Mouse (Mus musculus) liver, adult 2 months (tissue): ENCODE measurements around the gene Crebl2. TPM values are rescaled to one million over a fixed set of nuclear protein-coding genes. Genes with fewer than 3 reads are reported as not detected.
A peak's percentile ranks its signal among the peaks of the same experiment; 100 is the strongest.

ENCODE experiments used
- DNase-seq: peaks from one replicate; pipeline ENCODE4 v3.0.0-alpha.2; 2011; ENCODE audit warnings: low read depth, low spot score; ENCODE audit errors: extremely low read depth
- H3K27ac ChIP-seq: fragments of 200-500 bp; replicated peaks from 2 replicates; pipeline ENCODE4 v1.5.1; 2012; ENCODE audit warnings: low read depth, mild to moderate bottlenecking, control low read depth, inconsistent platforms, low read length; ENCODE audit not compliant: insufficient read depth
- H3K27me3 ChIP-seq: fragments of 200-500 bp; 2 replicates; pipeline ENCODE4 v1.6.1; 2012; ENCODE audit warnings: mild to moderate bottlenecking, moderate library complexity, low read length, inconsistent platforms; ENCODE audit not compliant: control insufficient read depth, insufficient read depth
- H3K36me3 ChIP-seq: fragments of 200-500 bp; 2 replicates; pipeline ENCODE4 v1.6.1; 2012; ENCODE audit warnings: low read length, inconsistent platforms; ENCODE audit not compliant: control insufficient read depth, insufficient read depth
- H3K4me1 ChIP-seq: fragments of 200-500 bp; 2 replicates; pipeline ENCODE4 v1.6.1; 2011; ENCODE audit warnings: low read length; ENCODE audit not compliant: control insufficient read depth, insufficient read depth
- H3K4me3 ChIP-seq: fragments of 200-500 bp; 2 replicates; pipeline ENCODE4 v1.5.1; 2011; ENCODE audit warnings: low read depth, mild to moderate bottlenecking, control low read depth, low read length, moderate library complexity; ENCODE audit not compliant: insufficient read depth
- H3K79me2 ChIP-seq: fragments of 200-500 bp; 2 replicates; pipeline ENCODE4 v1.6.1; 2012; ENCODE audit warnings: inconsistent platforms, mild to moderate bottlenecking, low read length, moderate library complexity; ENCODE audit not compliant: control insufficient read depth, insufficient read depth
- H3K9ac ChIP-seq: fragments of 200-500 bp; 2 replicates; pipeline ENCODE4 v1.6.1; 2012; ENCODE audit warnings: low read depth, mild to moderate bottlenecking, control low read depth, inconsistent platforms, low read length
- CTCF ChIP-seq: fragments of 200-500 bp; IDR thresholded peaks from 2 replicates; pipeline ENCODE4 v1.5.1; 2011; ENCODE audit warnings: low read depth, low read length, control low read depth
- POLR2A ChIP-seq: fragments of 200-500 bp; IDR thresholded peaks from 2 replicates; pipeline ENCODE4 v1.6.1; 2011; ENCODE audit warnings: low read length, control low read depth; ENCODE audit not compliant: insufficient read depth; ENCODE audit errors: extremely low read depth
- WGBS: fragments of 180-500 bp; shearing (Covaris S2); methylation state at CpG from one replicate; pipeline ENCODE4 v1.1.7; 2018; 5-methylcytosine and 5-hydroxymethylcytosine counted together
- polyA plus RNA-seq: library from polyadenylated mRNA; depleted of rRNA; stranded (reverse); fragments of >200 nt; gene quantifications from 2 replicates; pipeline ENCODE4 v1.2.3, GENCODE M21; 2012
- total RNA-seq: library from RNA; depleted of rRNA; stranded (reverse); fragments of >200 nt; gene quantifications from 2 replicates; pipeline ENCODE4 v1.2.3, GENCODE M21; 2014

Crebl2 gene
- total and polyA plus RNA-seq, 2 experiments: 20.9 to 49.5 TPM

GRCm38 (mm10) chr6:134830776-134831175 is 822 bp downstream of the Crebl2 start:
- Histone ChIP-seq H3K9ac (peak overlapping the region; percentile 86), H3K4me1 (peaks cover 6% of the 10 kb centered on the region; the same call in 1 of the 2 replicates), H3K27me3 (no peaks in the 10 kb centered on the region), H3K4me3 (peak overlapping the region; percentile 72), H3K27ac (peak overlapping the region; percentile 86), H3K79me2 (peaks cover 9% of the 10 kb centered on the region; the same call in 1 of the 2 replicates), H3K36me3 (no peaks in the 10 kb centered on the region; the same call in 1 of the 2 replicates)
- WGBS: under 1% methylated on average over 10 of the region's 10 CpGs
- DNase-seq: peak; percentile 18
- TF ChIP-seq CTCF (no peak), POLR2A (no peak)

GRCm38 (mm10) chr6:134834585-134835251 is 4.8 kb downstream of the Crebl2 start:
- Histone ChIP-seq H3K79me2 (peaks cover 20% of the 10 kb centered on the region; the same call in 1 of the 2 replicates), H3K27ac (no peak overlapping the region), H3K36me3 (peaks cover 6% of the 10 kb centered on the region; the same call in 1 of the 2 replicates), H3K9ac (no peak overlapping the region), H3K27me3 (no peaks in the 10 kb centered on the region), H3K4me3 (no peak overlapping the region), H3K4me1 (peaks cover 3% of the 10 kb centered on the region; the same call in 1 of the 2 replicates)
- no peak for DNase-seq
- no peak for TF ChIP-seq CTCF
- no peak for TF ChIP-seq POLR2A
- 88% methylated on average over 9 of the region's 9 CpGs for WGBS

DNA sequence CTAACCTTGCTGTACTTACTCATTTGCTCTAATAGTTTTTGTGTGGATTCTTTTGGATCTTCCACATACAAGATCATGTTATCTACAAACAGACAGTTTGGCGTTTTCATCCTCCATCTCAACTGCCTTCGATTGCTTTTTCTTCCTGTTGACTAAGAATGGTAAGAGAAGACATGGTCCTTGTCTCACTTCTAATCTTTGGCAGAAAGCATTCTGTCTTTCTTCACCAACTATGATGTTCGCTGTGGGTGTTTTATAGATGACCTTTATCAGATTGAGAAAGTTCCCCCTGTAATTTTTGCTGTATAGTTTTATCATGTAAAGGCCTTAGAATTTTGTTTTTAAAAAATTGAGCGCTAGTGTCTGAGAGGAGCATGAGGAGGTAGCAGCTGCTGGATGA is 8.2 kb downstream of the Crebl2 start:
- no peak overlapping the region for H3K9ac ChIP-seq
- peaks cover 20% of the 10 kb centered on the region; the same call in 1 of the 2 replicates for H3K79me2 ChIP-seq
- no peaks in the 10 kb centered on the region; the same call in 1 of the 2 replicates for H3K4me1 ChIP-seq
- H3K36me3 ChIP-seq: peaks cover 10% of the 10 kb centered on the region; the same call in 1 of the 2 replicates
- 89% methylated on average over 4 of the region's 4 CpGs for WGBS
- TF ChIP-seq CTCF (no peak), POLR2A (no peak)
- H3K4me3 ChIP-seq: no peak overlapping the region
- H3K27me3 ChIP-seq: no peaks in the 10 kb centered on the region
- H3K27ac ChIP-seq: no peak overlapping the region
- DNase-seq: no peak

DNA sequence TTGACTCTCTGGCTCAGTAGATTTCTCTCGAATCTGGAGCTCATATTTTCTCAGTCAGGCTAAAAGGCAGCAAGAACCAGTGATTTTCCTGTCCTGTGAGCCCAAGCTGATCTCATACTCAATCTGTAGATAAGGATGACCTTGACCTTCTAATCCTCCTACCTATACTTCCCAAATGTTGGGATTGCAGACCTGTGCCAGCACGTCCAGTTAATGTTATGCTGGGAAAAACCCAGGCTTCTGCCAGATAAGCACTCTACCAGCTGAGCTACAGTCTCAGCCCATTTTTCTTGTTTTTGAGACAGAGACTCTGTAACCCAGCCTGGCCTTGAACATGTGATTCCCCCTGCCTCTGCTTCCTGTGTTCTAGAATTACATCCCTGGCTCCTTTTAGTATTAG is 10.4 kb downstream of the Crebl2 start:
- Histone ChIP-seq H3K36me3 (peaks cover 11% of the 10 kb centered on the region; the same call in 1 of the 2 replicates), H3K27ac (no peak overlapping the region), H3K9ac (no peak overlapping the region), H3K4me3 (no peak overlapping the region), H3K4me1 (no peaks in the 10 kb centered on the region; the same call in 1 of the 2 replicates), H3K27me3 (no peaks in the 10 kb centered on the region), H3K79me2 (peaks cover 15% of the 10 kb centered on the region; the same call in 1 of the 2 replicates)
- DNase-seq: no peak
- WGBS: 44% methylated on average over 2 of the region's 2 CpGs
- TF ChIP-seq CTCF (no peak), POLR2A (no peak)

- whole genome bisulfite sequencing: 83% methylated on average over 4 of the region's 4 CpGs
These were observed 15.8 kb downstream of the Crebl2 start for GRCm38 (mm10) chr6:134845726-134846125.

DNA sequence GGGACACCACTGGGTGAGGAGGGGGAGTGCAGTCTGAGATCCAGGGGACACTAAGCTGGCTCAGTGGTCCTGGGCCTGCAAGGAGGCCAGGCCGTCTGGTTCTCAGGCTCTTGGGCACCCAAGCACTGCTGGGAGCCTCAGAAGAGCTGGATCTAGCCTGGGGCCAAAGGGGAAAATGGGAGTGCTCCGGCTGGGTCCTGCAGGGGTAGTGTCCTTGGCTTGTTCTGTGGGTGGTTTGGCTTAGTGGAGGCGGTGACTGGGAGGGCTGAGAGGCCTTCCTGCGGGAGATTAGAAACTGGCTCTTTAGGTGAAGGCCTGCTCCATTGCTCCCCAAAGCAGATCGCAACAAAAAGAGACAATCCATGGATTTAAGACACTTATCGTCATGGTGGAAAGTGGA is 16.4 kb downstream of the Crebl2 start:
- H3K36me3 ChIP-seq: peaks cover 18% of the 10 kb centered on the region
- no peak for DNase-seq
- TF ChIP-seq POLR2A: no peak
- no peak for TF ChIP-seq CTCF
- no peak overlapping the region for H3K4me3 ChIP-seq
- H3K27ac ChIP-seq: no peak overlapping the region
- no peaks in the 10 kb centered on the region for H3K4me1 ChIP-seq
- H3K79me2 ChIP-seq: peaks cover 3% of the 10 kb centered on the region; the same call in 1 of the 2 replicates
- WGBS: 74% methylated on average over 6 of the region's 6 CpGs
- H3K9ac ChIP-seq: no peak overlapping the region
- no peaks in the 10 kb centered on the region for H3K27me3 ChIP-seq

More at GRCm38 (mm10) chr6:134845726-134846125, 15.8 kb downstream of the Crebl2 start:
- no peak overlapping the region for H3K4me3 ChIP-seq
- TF ChIP-seq CTCF: no peak
- TF ChIP-seq POLR2A: no peak
- H3K4me1 ChIP-seq: no peaks in the 10 kb centered on the region
- no peaks in the 10 kb centered on the region for H3K27me3 ChIP-seq
- no peak overlapping the region for H3K27ac ChIP-seq
- H3K36me3 ChIP-seq: peaks cover 13% of the 10 kb centered on the region; the same call in 1 of the 2 replicates
- DNase-seq: no peak
- peaks cover 3% of the 10 kb centered on the region; the same call in 1 of the 2 replicates for H3K79me2 ChIP-seq
- H3K9ac ChIP-seq: no peak overlapping the region
